Mouse (Mus musculus) monocyte, adult 5-6 weeks (primary cell): ENCODE results near the gene Ssu2. TPM values are rescaled to one million over a fixed set of nuclear protein-coding genes. Genes with fewer than 3 reads are reported as not detected.

Experiments
- ATAC-seq: fragments of 153-309, 156-312 bp; replicated peaks from 2 replicates; pipeline ENCODE4 v1.8.0; 2017; ENCODE audit warnings: mild to moderate bottlenecking; ENCODE audit not compliant: low TSS enrichment, insufficient number of reproducible peaks, severe bottlenecking, poor library complexity, low FRiP score
- total RNA-seq: library from RNA; stranded (forward); fragments of 200-1000, 200-491, 200-594 nt; gene quantifications from 3 replicates; pipeline ENCODE4 v1.2.3, GENCODE M21; 2017

Gene Ssu2
- total RNA-seq, result not detected in 3 replicates

DNA sequence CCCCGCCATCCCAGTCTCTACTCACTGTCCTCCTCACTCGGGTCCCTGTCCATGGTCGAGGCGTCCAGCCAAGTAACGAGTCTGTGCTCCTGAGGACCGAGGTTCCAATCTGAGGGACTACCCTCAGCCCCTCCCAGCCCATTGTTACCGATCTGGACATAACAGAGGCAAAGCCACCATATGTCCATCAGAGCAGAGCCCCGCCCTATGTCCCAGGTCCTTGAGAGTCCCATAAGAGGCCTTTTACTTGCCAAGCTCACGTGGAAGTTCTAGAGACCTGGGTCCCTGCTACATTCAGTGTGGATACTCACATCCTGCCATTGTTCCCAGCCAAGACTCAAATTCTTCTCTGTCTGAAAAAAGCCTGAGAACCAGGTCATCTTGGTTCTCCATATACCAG lies at the start of gene Ssu2:
TSS of gene Ssu2 (minus strand) at position 77 of the 400 bp plus-strand sequence.
- no peak for ATAC-seq

DNA sequence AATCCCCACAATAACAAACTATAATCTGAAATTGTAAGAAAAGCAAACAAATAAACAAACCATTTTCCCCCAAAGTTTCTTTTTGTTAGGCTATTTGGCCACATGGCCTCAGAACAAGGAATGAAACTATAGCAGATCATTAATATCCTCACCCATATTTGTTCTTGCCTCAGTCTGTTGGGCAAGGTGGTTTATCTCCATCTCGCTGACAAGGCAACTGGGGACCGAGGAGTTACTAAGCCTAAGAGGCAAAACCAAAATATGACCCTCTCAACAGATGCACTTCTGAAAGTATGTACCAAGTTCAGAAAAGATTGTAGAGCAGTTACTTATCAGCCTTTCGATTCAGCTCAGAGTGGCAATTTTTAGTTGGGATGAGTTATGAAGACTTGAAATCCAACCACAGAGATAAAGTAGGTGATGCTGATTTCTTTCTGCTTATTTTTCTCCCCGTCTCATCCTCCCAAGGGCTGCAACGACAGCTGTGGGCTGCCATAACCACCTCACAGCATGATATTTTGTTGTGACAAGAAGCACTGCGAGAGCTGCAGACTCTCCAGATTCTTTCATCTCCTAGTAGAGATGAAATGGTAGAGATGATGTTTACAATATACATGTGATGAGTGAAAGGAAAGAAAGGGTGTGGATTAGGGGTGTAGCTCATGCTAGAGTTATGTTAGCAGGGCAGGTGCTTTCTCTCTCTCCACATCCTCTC lies 38.4 kb upstream of the Ssu2 start:
- ATAC-seq, result no peak

DNA sequence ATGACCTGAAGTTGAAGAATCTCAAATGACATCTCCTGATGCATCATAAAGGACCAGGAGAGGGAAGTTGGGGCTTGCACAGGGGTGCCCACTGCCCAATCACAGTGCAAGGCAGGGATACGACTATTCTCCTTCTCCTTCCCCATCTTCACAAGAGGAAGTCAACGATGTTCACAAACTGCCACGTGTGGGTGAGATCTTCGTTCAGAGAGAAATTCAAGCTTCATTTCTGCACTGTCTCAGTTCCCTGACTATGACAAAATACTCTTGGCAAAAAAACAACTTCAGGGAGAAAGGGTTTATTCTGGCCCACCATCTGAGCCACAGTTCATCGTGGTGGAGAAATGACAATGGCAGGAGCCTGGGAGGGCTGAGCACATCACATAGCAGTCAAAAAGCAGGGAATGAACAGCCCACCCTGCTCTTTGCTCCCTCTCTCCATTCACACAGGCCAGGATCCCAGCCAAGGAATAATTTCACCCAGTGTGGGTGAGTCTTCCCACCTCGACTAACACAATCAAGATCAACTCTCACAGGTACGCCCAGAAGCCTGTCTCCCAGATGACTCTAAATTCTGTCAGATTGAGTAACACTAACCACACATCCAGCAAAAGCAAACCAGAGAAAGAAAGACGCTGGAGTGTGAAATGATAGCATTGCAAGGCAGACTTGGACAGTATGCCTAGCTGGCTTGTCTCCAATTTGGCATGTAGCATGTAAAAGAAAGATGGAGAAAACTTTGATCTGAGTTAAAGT lies 36.1 kb upstream of the Ssu2 start:
- no peak for ATAC-seq

DNA sequence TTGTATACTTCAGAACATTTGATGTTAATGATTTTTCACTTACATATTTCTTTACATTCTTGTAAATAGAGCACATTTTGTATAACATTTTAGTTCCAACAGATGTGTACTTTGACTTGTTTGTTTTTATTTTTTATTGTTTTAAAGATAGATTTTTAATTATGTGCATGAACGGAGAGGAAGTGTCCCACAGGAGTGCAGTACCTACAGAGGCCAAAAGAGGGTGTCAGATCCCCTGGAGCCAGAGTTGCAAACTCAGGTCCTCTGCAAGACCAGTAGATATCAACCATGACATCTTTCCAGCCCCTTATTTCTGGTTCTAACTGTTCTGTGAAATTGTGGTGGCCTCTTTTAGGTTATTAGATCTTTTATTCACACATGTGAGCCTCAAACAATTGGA lies 33.1 kb upstream of the Ssu2 start:
- ATAC-seq, result no peak

DNA sequence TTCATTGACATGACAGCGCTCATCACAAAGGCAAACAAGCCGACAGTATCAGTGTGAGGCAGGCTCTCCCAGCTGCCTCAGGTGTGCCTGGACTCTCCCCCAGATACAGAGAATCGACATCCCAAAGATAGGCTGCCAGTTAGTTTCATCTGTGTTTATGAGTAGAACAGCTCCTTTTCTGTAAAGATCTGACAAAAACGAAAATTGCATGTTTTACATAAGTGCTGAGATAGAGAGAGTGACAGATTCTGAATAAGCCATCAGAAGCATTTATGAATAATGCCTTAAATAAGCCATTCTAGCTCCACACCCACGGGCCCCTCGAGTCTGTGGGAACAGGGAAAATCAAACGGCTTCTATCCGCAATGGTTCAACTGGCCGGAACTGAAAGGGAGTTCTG lies 31.5 kb upstream of the Ssu2 start:
- no peak for ATAC-seq

DNA sequence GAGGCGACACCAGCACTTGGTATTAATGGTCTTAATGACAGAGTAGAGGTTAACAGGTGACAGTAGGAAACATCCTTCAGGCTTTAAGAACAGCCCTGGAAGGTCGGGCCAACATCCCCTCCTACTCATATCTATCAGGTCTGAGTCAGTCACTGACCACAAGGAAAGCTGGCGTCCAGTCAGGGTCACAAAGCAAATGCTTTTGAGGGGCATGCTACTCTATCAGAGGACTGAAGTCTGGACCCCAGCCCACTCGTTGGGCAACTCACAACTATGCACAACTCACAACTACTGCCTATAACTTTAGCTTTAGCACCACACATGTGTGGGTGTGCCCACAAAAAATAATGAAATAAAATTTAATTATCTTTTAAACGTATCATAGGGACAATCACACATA lies 16.3 kb upstream of the Ssu2 start:
- no peak for ATAC-seq

DNA sequence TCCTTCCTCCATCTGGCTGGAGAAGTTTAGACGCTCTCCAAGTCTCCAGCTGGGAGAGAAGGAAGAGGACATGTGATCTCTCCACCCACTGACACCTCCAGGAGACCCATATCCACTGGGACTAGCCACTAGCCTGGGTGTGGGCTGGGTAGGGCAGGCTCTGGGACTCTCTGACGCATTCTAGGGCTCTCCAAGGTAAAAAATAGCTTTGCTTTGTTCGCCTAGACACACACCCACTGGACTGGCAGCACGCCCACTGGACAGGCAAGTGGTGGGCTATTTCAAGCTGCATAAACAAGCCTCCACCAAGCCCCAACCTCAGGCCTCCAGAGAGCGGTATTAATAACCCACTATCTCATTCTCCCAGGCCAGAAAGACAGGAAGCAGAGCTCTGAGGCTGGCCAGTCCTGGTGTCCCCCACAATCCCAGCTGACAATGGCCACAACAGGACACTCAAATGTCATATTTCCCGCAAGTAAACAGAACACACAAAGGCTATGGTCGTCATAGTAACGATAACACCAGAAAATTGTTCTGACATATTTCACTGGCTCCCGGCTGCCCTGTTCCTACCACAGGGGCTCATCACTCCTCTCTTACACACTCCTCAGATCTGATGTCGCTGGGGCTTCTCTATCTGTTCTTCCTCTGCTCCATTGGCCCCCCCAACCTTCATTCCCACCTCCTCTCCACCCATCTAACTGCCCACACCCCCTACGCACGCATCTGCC lies 14.3 kb upstream of the Ssu2 start:
- no peak for ATAC-seq

DNA sequence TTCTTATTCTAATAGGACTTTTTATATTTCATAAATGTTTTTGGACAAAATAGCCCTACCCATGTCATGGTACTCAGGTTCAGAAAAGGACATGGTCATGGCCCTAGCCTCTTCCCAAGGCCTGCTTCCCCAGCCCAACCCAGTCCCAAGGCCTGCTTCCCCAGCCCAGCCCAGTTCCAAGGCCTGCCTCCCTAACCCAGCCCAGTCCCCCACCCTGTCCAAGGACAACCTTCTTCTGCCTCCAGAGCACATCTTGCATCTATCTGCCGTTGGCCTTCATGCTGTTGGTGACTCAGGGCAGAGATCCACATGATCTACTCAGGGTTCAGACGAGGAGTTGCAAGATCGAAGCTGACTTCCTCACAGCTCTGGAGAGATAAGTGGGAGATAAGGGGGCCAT lies 9.5 kb upstream of the Ssu2 start:
- ATAC-seq, result no peak

DNA sequence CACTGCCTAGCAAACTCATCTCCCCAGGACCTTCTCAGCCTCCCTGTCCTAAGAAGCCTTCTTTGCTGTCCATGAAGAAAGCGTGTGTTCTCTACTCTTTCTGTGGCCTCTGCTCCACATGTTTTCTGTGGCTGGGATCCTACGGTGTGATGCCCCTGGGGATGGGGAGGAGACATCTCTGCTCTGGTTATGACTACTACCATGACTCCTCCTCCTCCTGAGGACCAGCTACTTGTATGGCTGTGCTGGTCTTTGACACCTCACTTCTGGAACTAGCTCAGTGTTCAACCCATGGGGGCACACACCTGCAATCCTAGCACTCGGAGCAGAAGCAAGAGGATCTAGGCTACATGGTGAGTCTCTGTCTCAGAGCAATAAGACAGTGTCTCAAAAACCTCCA lies 8.5 kb upstream of the Ssu2 start:
- no peak for ATAC-seq

DNA sequence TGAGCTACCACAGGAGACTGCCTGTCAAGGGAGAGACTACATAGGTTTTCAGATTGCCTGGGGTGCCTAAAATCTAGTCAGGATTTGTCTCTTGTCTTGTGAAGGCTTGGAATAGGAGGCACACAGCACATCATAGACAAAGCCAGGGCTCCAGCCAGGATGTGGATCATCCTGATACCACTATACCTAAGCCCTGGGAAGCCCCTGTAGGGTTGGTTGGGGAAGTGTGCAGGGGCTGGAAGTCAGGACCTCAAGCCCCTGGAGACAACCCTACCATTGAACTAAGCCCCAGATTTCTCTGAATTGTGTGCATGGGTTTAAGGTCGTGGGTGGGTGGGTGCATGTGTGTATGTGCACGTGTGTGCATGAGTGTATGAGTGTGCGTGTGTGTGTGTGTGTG lies 562 bp upstream of the Ssu2 start:
- ATAC-seq, result no peak

DNA sequence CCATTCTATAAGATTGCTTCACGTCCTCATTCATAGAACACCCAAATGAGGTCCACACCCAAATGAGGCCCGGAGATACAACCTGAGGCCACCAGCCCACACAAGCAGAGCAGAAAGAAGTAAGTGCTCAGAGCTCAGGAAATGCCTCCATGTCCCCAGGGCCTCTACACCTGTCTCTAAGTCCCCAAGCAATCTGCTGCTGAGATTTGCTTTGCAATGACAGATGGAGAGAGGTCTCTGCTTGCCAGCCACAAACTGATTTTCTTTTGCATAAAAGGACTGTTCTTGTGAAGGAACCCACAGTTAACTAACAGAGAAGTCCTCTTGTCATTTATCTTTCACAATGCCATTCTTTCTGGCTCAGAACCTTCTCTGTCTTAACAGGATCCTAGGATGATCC lies 1.6 kb downstream of the Ssu2 start:
- no peak for ATAC-seq

DNA sequence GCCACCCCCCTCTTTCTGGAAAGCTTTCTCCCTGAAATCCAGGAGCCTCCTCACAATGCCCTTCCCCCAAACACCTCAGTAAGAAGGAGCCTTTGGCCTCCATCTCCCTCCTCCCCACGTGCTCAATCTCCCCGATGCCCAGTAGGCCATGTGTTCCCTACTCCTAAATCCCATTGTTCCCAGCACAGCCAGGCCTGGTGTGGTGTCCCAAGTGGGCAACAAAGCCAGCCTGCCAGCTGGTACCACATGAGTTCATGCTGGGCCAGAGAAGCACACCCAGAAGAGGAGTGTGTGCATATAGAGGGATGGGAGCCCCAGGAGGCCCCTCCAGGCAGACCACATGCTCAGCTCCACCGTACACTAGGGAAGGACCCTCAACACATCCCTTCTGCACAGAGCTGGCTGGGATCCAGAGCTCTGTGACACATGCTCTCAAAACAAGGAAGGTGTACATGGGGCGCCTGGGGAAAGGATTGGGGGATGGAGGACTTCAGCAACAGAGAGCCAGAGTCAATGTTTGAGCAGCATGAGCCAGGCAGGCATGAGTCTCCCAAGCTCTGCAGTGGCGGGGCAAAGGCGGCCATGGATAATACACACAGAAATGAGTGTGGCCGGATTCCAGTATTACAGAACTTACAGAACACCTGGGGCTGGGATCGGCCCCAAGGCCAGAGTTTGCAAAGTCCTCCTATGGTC lies 4.7 kb downstream of the Ssu2 start:
- no peak for ATAC-seq

DNA sequence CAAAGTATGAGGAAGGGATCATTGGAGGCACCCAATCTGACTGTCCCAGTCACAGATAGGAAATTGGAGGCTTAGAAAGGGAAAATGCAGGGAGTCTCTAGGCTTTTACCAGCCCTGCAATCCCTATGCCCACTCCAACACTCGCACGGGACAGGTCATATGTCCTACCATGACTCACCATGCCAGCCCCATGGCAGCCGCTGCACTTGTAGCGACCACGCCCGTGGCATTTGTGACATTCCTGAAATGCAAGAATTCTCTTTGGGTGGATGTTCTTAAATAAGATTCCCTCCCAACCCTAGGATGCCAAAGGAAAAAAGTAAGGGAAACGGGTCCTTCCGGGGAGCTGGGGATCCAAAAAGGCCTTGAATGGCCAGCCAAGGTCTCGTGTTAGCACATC lies 8.8 kb downstream of the Ssu2 start:
- ATAC-seq, result no peak

DNA sequence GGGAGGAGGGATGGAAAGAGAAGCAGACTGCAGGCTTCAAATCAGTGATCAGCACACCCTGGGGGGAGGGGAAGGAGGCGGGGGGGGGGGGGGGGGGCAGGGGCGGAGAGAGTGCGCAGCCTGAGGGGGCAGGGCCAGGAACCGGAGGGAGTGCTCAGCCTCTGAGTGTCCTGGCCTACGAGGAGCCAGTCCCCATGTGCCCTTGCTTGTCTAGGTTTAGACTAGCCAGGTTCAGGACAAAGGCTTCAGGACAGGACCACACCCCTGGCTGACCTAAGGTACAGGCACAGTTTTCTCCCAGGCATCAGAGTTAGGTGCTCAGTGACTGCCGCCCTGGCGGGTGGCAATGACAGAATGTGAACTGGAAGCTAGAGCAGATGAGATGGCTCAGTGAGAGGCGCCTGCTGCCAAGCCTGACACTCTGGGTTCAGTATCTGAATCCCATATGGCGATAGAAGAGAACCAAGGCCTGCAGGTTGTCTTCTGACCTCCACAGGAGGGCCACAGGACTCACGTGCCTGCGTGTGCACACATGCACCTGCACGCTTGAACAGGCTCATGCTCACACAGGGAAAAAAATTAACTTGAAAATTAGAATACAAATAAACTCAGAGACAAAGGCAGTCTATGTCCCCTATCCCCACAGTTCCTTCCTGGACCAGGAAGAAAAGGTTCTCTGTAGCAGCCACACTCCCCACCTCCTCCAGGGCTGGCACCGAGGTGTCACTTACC lies 12.0 kb downstream of the Ssu2 start:
- no peak for ATAC-seq

DNA sequence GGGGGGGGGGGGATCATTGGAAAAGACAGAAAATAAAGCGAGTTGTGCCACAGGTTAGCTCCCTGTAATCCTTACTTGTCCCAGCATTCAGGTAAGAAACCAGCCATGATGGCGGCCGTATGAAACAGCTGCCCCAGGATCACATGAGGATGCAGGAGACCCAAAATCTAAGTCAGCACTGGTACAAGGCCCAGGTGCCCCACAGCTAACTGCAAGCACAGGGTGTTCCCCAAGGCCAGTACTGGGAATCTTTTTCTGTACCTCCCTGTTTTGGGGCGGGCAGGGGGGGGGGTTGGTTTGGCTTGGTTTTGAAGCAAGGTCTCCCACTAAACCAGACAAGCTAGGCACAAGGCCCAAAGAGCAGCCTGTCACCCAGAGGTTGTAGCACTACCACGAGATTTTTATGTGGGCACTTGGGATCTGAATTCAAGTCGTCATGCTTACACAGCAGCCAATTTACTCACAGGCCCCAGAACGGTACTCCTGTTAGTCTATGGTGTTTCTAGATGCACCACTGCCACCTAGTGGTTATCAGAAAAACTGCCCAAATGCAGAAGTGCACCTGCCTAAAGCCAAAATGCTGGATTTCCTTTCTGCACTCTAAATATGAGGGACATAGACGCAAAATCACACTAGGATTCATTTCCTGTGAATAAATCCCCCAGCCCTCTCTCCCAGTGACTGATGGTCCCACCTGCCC lies 13.8 kb downstream of the Ssu2 start:
- ATAC-seq, result no peak

DNA sequence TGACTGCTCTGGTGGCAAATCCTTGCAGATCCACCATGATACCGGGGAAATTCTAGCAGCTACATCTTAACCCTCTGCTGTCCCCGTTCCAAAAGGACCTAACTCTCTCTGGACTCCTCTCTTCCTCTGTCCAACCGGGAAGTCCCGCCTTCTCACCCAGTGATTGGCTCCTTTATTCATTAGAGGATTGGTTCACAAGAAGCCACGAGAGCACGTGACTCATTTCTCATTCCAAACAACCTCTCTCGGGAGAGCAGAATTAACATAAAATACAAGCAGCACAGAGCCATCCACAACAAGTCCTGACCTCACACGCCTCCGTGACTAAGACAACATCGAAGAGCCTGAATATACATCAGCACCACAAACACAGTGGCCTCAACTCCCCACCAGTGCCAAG lies 22.5 kb downstream of the Ssu2 start:
- ATAC-seq, result no peak

DNA sequence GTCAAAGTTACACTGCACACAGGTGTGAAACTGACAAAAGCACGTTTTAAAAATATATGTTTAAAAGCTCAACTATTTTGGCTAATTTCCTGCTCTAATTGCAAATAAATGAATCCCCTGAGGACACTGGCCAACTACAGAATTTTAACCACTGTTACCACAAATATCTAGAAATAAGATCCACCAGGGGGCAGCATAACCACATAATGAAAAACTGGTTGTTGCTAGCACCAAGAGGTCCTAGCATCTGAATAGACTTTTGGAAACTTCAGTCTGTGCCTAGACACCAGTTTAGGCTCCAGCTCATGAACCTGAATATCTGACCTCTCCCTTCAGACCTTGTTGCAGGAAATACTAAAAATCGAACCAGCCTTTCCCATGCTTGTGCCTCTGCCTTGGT lies 23.2 kb downstream of the Ssu2 start:
- no peak for ATAC-seq

DNA sequence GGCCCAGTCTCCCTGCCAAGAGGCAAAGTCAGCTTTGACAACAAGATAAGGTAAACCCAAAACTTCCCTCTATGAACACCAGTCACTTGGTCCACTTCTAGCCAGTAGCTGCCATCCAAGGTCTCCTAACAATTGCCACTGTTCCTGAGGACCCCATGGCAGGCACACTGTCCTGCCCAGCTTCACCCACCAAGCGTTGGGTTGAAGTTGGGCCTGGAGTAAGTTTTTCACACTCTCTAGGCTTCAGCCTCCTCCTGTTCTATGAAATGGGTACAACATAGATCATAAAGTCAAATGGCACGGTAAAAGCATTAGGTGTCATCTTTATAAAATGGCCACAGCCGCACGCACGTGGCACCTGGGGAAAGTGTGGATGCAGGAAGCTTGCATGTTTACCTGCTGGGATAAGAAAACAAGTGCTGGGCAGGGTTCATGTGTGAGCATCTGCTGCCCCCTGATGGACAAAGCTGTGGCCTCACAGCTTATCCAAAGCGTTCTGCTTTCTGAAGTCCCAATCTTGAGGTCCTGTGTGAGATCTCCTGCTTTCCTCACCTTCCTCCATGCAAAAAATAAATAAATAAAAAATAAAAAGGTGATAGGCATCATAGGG lies 25.4 kb downstream of the Ssu2 start:
- no peak for ATAC-seq
